Mouse (Mus musculus): Measurements from ENCODE around the gene Prkci. TPM values are rescaled to one million over a fixed set of nuclear protein-coding genes. Genes with fewer than 3 reads are reported as not detected.
A peak's percentile ranks its signal among the peaks of the same experiment; 100 is the strongest.

Gene Prkci
- polyA plus RNA-seq, 1 experiment from 2014 or later, result 15.1 TPM

DNA sequence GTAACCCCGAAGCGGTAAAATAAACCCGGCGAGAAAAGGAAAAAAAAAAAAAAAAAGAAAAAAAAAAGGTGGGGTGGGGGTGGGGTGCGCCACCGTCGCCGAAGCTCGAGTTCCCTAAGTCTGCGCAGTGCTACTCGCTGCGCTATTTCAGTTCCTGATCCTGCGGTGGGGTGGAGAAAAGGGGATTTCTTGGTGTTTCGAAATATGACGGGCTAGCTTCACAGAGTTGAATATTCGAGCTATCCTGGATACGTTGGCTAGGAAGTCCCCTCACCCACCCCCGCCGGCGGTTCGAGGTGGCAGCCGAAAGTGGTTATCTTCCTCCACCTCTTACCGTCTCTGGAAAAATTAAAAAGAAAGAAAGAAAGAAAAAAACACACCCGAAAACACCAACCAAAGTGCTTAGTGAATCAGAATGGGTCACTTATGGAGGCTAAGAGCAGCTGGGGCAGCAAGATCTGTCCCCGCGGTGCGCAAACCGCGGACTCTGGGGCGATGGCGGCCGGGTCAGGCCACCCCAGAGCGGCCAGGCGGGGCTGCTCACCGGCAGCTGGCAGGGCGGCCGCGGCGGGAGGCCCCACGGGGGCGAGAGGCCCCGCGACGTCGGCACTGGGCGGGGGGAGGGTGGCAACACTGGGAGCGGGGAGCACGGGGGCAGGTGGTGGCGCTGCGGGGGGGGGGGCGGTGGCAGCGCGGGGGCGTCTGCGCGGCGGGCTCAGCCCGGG, 98.2 kb downstream of the Prkci start:
- ATAC-seq (replicated peaks; ENCODE audit: insufficient number of reproducible peaks, insufficient read depth, low FRiP score, low read depth), result peak; percentile 60
- peak overlapping the region; percentile 75 for H3K9ac ChIP-seq
- no peaks in the 10 kb centered on the region for H3K9me3 ChIP-seq (replicated peaks)
- H3K4me1 ChIP-seq (replicated peaks), result peaks cover 18% of the 10 kb centered on the region
- no peaks in the 10 kb centered on the region for H3K27me3 ChIP-seq
- no peaks in the 10 kb centered on the region for H3K36me3 ChIP-seq
- WGBS, result under 1% methylated on average over 47 of the region's 58 CpGs
- H3K4me3 ChIP-seq, result peak overlapping the region; percentile 90
- peak overlapping the region; percentile 79 for H3K4me2 ChIP-seq
- H3K27ac ChIP-seq, result peak overlapping the region; percentile 100

DNA sequence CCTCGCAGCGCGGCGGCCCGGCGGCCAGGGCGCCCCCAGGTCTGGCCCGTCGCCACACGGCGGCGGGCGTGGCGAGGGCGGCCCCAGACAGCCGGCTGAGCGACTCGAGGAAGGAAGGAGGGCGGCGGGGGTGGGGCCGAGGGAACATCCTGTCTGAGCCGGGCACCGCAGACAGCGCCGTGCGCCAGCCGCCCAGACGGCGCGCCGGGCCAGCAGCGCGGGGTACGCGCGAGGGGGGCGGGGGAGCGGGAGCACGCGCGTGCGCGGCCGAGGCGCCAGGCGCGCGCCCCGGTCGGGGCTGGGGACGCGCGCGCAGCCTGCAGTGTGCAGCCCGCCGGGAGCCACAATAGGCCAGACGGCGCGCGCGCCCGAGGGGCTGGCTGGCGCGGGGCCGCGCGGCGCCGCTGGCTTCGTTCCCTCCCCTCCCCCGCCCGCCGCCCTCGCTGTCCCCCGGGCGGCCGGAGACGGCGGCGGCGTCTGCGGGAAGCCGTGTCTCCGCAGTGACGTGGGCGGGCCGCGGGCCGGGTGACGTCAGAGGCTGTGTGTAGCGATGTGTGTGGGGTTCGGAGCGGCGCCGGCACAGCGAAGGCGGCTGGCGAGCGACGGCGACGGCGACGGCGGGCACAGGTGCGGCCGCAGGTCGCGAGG, 99.1 kb downstream of the Prkci start, which contains the start of gene Skil:
Gene Skil (plus strand): TSS at position 528 of the 648 bp plus-strand sequence.
- Histone ChIP-seq H3K9me3 (replicated peaks) (no peaks in the 10 kb centered on the region), H3K27ac (peak within 1 kb of the TSS; percentile 100), H3K4me3 (peak within 1 kb of the TSS; percentile 90), H3K27me3 (no peaks in the 10 kb centered on the region), H3K36me3 (no peaks in the 10 kb centered on the region), H3K4me2 (peak within 1 kb of the TSS; percentile 79), H3K4me1 (replicated peaks) (peaks cover 22% of the 10 kb centered on the region), H3K9ac (peak within 1 kb of the TSS; percentile 90)
- ATAC-seq (replicated peaks; ENCODE audit: insufficient number of reproducible peaks, insufficient read depth, low FRiP score, low read depth), result peak; percentile 95
- WGBS, result under 1% methylated on average over 50 of the region's 109 CpGs

- no peak; the same call in 1 of the 2 replicates for ATAC-seq (replicated peaks; ENCODE audit: insufficient number of reproducible peaks, insufficient read depth, low FRiP score, low read depth)
- 0% methylated on average over 4 of the region's 39 CpGs for WGBS
- H3K4me3 ChIP-seq, result peak overlapping the region; percentile 90
- H3K27ac ChIP-seq, result peak overlapping the region; percentile 100
- no peaks in the 10 kb centered on the region for H3K9me3 ChIP-seq (replicated peaks)
- peak overlapping the region; percentile 79 for H3K4me2 ChIP-seq
- no peaks in the 10 kb centered on the region for H3K27me3 ChIP-seq
- H3K4me1 ChIP-seq (replicated peaks), result peaks cover 27% of the 10 kb centered on the region
- no peaks in the 10 kb centered on the region for H3K36me3 ChIP-seq
- H3K9ac ChIP-seq, result peak overlapping the region; percentile 90
Observed at GRCm38 (mm10) chr3:31095179-31095490, 99.6 kb downstream of the Prkci start.

DNA sequence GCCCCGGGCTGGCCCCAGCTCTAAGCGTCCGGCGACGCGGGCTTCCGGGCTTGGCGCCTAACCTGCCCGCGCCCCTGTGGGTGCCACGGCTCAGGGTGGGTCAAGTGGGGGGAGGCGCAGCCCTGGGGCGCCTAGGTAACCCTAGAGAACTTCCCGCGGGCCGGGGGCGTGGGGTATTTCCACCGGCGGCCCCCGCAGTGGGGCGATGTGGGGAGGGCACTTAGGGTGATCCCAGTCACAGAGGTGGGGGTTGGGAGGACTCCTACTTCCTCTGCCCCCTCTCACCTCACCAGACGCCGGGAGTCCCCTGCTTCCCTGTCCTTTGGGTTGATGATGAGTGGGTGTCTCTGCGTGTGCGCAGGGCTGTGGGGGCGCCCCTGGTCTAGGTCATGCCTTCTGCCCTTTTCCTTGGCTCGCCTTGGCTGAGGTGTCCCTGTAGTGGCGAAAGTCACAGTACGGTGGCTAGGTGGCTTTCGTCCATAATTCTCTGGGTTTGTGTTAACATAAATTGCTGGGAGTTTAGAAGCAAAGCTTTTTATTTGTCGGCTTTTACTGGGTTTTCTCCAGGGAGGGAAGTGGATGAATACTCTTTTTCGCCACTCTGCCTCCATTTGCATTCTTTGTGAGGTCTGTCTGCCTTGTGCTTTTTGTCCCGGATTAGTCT, 100.1 kb downstream of the Prkci start:
- no peaks in the 10 kb centered on the region for H3K9me3 ChIP-seq (replicated peaks)
- peak overlapping the region; percentile 100 for H3K27ac ChIP-seq
- peak overlapping the region; percentile 79 for H3K4me2 ChIP-seq
- under 1% methylated on average over 26 of the region's 33 CpGs for WGBS
- H3K27me3 ChIP-seq, result no peaks in the 10 kb centered on the region
- ATAC-seq (replicated peaks; ENCODE audit: insufficient number of reproducible peaks, insufficient read depth, low FRiP score, low read depth), result peak; percentile 4; the same call in 1 of the 2 replicates
- peak overlapping the region; percentile 90 for H3K4me3 ChIP-seq
- H3K36me3 ChIP-seq, result no peaks in the 10 kb centered on the region
- H3K4me1 ChIP-seq (replicated peaks), result peaks cover 28% of the 10 kb centered on the region
- H3K9ac ChIP-seq, result peak overlapping the region; percentile 90

DNA sequence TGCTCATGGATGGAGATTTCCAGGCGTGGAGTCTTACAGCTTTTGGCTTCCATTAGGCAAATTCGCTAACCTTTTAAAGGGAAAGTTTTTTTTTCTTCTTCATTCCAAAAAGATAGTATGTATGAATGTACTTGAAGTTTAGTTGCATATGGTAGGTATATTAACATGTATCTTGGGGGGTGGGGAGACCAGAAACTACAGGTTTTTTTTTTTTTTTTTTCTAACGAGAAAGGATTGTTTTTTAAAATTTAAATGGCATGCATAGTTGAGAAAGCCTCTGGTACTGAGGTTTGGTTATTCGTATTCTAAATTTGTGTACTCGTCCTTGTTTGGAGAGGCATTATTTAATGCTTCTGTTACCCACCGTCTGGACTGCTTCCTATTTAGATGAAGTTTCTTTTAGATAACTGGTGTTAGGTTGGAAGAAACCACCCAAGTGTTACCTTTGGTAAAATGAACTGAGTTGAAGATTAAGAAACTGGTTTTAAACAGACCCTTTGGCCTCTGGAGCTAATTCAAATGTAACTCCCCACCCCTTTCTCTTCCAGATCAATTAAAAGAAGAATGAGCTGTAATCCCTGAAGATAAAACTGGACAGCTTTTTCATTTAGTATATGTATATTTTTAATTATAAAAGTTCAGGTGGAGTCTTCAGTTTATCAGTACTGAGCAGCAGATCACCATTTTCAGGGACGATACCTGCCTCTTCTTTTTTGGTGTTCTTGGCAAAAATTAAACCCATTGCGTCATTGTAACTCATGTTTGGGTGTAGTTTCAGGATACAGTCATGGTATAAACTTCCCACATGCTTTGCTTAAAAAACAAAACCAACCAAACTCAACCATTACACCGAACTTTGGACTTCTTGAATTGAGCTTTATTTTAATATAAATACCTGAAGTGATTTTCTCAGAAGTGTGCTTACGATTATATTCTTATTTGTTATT, 100.9 kb downstream of the Prkci start:
- H3K9me3 ChIP-seq (replicated peaks), result no peaks in the 10 kb centered on the region
- no peaks in the 10 kb centered on the region for H3K27me3 ChIP-seq
- no peaks in the 10 kb centered on the region for H3K36me3 ChIP-seq
- peak overlapping the region; percentile 90 for H3K4me3 ChIP-seq
- peak overlapping the region; percentile 100 for H3K27ac ChIP-seq
- H3K4me1 ChIP-seq (replicated peaks), result peaks cover 35% of the 10 kb centered on the region
- H3K4me2 ChIP-seq, result peak overlapping the region; percentile 79
- no peak for ATAC-seq (replicated peaks; ENCODE audit: insufficient number of reproducible peaks, insufficient read depth, low FRiP score, low read depth)
- peak overlapping the region; percentile 90 for H3K9ac ChIP-seq
- 42% methylated on average over 10 of the region's 10 CpGs for WGBS

DNA sequence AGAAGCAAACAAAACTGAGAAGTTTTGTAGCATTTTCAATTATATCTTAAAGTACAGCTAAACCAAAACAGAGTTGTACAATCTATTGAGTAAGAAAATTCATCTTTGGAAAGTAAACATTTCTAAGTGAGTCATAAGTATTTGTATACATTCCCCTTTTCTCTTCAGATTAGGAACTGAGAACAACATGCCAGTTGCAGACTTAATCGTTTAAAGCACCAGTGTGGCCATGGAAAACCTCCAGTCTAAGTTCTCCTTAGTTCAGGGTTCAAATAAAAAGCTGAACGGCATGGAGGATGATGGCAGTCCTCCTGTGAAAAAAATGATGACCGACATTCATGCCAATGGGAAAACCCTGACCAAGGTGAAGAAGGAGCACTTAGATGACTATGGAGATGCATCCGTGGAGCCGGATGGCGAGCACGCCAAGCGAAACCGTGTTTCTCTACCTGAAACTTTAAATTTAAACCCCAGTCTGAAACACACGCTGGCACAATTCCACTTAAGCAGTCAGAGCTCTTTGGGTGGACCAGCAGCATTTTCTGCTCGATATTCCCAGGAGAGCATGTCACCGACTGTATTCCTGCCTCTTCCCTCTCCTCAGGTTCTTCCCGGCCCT, 101.7 kb downstream of the Prkci start:
- Histone ChIP-seq H3K27ac (no peak overlapping the region), H3K27me3 (no peaks in the 10 kb centered on the region), H3K4me1 (replicated peaks) (peaks cover 37% of the 10 kb centered on the region), H3K4me2 (peak overlapping the region; percentile 16; the same call in 1 of the 2 replicates), H3K4me3 (peak overlapping the region; percentile 0; the same call in 1 of the 2 replicates), H3K9ac (no peak overlapping the region), H3K9me3 (replicated peaks) (no peaks in the 10 kb centered on the region), H3K36me3 (no peaks in the 10 kb centered on the region)
- WGBS, result 79% methylated on average over 13 of the region's 13 CpGs
- ATAC-seq (replicated peaks; ENCODE audit: insufficient number of reproducible peaks, insufficient read depth, low FRiP score, low read depth), result no peak

- Histone ChIP-seq H3K9me3 (replicated peaks) (no peaks in the 10 kb centered on the region), H3K4me1 (replicated peaks) (peaks cover 36% of the 10 kb centered on the region), H3K4me2 (peak overlapping the region; percentile 16), H3K36me3 (no peaks in the 10 kb centered on the region), H3K27me3 (no peaks in the 10 kb centered on the region), H3K9ac (no peak overlapping the region), H3K27ac (no peak overlapping the region), H3K4me3 (peak overlapping the region; percentile 0; the same call in 1 of the 2 replicates)
- ATAC-seq (replicated peaks; ENCODE audit: insufficient number of reproducible peaks, insufficient read depth, low FRiP score, low read depth), result no peak
- WGBS, result 49% methylated on average over 11 of the region's 11 CpGs
Observed at GRCm38 (mm10) chr3:31097976-31098375, 102.4 kb downstream of the Prkci start.

GRCm38 (mm10) chr3:31098556-31098955, 103.0 kb downstream of the Prkci start:
- WGBS, result 71% methylated on average over 1 of the region's 1 CpGs
- Histone ChIP-seq H3K9ac (no peak overlapping the region), H3K4me1 (replicated peaks) (peaks cover 32% of the 10 kb centered on the region), H3K4me2 (peak overlapping the region; percentile 16; the same call in 1 of the 2 replicates), H3K27ac (no peak overlapping the region), H3K4me3 (no peak overlapping the region), H3K36me3 (no peaks in the 10 kb centered on the region), H3K27me3 (no peaks in the 10 kb centered on the region), H3K9me3 (replicated peaks) (no peaks in the 10 kb centered on the region)
- ATAC-seq (replicated peaks; ENCODE audit: insufficient number of reproducible peaks, insufficient read depth, low FRiP score, low read depth), result no peak

DNA sequence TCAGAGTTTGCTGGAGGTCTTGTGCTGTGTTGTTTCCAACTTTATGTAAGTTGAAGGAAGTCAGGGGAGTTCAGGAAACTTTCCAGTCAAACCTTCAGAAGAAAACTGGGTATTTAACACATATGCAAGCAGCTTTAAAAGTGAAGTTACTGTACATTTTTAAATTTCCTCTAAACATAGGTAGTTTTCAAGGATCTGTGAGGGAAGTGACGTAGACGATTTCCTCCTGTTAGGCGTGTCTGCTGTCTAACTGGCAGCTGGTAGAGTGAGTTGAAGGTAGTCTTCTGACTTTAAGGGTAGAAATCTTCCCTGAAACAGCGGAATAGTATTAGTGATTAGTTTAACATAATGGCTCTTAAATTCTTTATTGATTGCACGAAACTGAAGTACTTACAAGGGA, 104.5 kb downstream of the Prkci start:
- Histone ChIP-seq H3K27ac (no peak overlapping the region), H3K9me3 (replicated peaks) (no peaks in the 10 kb centered on the region), H3K4me2 (peak overlapping the region; percentile 33; the same call in 1 of the 2 replicates), H3K27me3 (no peaks in the 10 kb centered on the region), H3K4me1 (replicated peaks) (peaks cover 34% of the 10 kb centered on the region), H3K9ac (no peak overlapping the region), H3K4me3 (peak overlapping the region; percentile 3; the same call in 1 of the 2 replicates), H3K36me3 (no peaks in the 10 kb centered on the region)
- ATAC-seq (replicated peaks; ENCODE audit: insufficient number of reproducible peaks, insufficient read depth, low FRiP score, low read depth), result no peak
- 76% methylated on average over 5 of the region's 5 CpGs for WGBS

DNA sequence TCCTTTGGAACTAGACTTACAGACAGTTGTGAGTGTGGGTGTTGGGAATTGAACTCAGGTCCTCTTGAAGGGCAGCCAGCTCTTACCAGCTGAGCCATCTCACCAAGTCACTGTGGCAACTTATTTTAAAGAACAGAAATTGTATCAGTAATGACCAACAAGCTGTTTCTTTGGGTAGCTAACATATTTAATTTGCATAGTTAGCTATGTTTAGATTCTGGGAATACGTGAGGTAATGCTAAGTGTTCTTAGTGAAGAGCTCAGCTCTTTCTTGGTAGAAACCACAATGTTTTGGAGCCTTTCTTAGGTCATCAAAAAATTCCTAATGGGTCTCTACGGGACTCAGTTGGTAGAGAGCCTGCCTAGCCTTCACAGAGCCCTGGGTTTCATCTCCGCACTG, 105.3 kb downstream of the Prkci start:
- Histone ChIP-seq H3K9me3 (replicated peaks) (no peaks in the 10 kb centered on the region), H3K36me3 (no peaks in the 10 kb centered on the region), H3K4me1 (replicated peaks) (peaks cover 34% of the 10 kb centered on the region), H3K27ac (no peak overlapping the region), H3K9ac (no peak overlapping the region), H3K4me2 (no peak overlapping the region), H3K4me3 (no peak overlapping the region), H3K27me3 (no peaks in the 10 kb centered on the region)
- no peak for ATAC-seq (replicated peaks; ENCODE audit: insufficient number of reproducible peaks, insufficient read depth, low FRiP score, low read depth)
- WGBS, result 91% methylated on average over 3 of the region's 3 CpGs
